Mouse (Mus musculus): ENCODE measurements around the gene Zdhhc15.
"Not testable (repeated sequence)": the region's sequence is repeated elsewhere in the genome, so short reads cannot be mapped to it uniquely, and the experiment has no call there.

Zdhhc15 gene

DNA sequence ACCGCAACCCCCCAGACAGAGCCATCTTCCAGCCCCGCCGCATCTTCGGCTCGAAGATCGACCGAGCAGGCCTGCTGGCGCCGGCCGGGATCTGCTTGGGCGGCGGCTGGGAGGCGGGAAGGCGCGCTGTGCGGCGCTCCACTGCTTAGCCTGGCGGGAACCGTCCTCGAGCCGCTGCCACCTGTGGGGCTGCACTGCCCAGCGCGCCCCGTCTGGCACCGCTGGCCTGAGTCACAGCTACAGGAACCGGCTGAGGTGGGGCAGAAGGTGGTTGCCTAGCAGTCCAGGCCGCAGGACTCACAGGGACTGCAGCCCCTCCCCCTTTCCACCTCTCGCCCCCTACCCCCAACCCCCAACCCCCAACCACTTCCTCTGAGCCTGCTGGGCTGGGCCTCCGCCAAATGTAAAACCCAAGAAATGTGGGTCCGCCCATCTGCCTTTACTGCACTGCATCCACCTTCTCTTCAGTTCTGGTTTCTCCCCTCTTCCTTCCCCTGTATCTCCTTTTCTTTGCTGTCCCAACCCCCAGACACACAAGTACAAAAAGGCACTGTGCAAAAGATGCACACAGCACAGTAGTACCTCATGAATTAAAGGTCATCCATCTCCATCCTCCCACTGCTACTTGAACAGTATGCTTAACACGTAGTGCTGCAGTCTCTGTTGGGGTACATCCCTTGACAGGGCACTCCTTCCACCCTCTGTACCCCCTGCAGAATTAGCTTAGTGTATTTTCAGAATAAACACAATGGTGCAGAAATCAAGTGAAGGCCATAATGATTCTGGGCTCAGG lies at the start of gene Zdhhc15:
Gene Zdhhc15, minus strand, starts transcription at position 308 of the 793 bp plus-strand sequence.
- no peak for DNase-seq (ENCODE audit: low read depth, low spot score)

DNA sequence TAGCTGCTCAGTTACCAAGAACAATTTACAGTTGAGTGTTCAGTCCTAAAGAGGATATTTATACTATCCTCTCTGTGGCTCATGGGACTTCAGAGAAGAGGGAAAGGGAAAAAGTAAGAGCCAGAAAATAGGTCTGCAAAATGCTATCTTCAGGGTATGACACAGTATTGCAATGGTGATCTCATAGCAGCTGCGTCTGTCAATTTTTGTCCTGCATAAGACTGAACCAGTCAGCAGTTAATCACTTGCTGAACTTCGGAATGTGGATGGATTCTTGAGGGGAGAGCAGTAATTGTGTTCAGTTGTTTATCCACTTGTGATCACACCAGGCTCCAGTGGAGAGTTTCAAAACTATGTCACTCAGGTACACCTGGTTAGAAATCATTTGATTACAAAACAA lies 37.1 kb upstream of the Zdhhc15 start:
- DNase-seq (ENCODE audit: low read depth, low spot score) = no peak

DNA sequence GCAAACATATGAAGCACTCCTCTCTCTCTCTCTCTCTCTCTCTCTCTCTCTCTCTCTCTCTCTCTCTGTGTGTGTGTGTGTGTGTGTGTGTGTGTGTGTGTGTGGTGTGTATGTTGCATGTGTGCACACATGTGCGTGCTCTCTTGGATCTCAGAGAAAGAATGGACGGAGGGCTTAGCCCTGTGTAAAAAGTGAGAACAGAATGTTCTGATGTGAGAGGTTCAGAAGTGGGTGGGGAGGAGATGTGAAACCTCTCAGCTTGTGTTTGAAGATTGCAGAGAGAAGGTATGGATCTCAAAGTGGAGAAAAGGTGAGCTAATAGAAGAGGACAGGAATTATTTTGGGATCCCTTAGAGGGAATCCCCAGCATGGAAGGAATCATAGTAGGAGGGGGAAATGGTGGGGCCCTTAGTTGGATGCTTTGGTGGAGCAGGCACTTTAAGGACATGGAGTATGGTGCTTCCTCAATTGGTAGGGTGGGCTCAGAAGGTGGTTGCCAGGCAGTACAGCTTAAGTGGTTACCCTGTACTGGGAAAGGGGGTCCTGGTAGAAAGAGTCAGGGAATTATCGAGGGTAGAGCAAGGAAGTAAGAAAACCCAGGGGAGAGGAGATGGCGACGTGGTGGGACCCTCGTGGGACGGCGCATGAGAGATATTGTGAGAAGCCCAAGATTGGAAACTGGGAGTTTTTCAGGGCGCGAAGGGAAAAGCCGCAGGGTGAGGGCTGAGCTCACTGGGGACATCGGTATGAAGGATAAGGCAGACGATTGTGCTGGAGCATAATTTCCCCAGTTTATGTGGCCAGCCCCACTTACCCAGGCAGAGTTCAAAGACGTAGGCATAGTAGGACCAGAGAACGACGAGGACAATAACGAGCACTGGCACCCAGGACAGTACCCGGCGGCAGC lies 761 bp downstream of the Zdhhc15 start:
- DNase-seq (ENCODE audit: low read depth, low spot score) = no peak

DNA sequence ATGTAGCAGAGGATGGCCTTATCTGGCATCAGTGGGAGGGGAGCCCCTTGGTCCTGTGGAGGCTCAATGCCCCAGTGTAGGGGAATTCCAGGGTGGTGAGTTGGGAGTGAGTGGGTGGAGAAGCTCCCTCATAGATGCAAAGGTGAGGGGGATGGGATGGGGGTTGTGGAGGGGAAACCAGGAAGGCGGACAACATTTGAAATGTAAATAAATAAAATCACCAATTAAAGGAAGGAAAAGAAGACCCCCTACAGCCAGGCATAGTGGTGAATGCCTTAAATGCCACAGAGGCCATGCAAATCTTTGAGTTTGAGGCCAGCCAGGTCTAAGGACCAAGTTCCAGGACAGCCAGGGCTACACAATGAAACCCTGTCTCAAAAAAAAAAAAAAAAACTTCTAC lies 13.9 kb downstream of the Zdhhc15 start:
- DNase-seq (ENCODE audit: low read depth, low spot score) = no peak

DNA sequence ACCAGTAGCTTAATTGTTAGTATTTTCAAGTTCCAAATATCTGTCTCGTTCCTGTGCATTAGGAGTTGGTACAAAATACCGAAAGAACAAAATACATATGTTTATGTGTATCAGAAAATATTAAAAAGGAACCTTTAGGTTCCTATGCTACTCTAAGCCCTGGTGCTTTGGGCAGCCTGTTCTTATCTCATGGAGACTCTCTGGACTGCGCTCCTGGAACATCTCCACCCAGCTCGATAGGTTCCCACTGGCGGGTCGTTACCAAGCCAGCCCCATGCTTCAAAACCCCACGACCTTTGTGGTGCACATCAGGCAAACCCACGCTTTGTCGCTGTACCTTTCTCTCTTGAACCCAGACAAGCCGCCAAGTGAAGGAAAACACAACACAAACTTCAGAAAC lies 58.3 kb downstream of the Zdhhc15 start:
- no peak for DNase-seq (ENCODE audit: low read depth, low spot score)

DNA sequence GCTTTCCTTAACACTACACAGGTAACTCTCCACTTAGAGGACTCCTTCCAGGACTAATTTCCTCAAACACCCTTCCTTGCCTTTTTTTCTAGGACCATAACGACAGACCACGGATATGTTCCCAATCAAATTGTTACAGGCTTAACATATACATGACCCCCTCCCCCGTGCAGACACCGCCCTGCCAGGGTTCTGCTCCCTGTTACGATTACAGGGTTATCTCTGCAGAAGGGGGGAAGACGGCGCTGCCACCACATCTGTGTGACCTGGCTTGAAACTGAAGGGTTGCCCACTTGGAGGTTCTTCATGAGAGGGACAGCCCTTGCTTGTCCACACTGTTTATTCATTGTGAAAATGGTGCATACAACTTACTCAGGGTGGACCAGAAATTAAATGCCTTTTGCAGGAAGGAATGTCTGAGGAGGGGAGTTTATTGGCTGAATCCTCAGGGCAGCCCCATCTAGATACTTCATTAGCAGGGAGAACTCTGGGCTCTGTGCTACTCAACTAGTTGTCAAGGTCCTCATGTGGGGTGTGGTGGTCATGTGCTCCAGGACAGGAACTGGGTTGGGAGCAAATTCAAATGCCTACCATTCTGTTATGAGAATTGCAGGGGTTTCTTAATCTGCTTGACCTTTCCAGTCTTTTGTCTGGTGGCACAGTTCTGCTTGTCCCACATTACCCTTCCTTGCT lies 67.0 kb downstream of the Zdhhc15 start:
- not testable (repeated sequence) for DNase-seq (ENCODE audit: low read depth, low spot score)

DNA sequence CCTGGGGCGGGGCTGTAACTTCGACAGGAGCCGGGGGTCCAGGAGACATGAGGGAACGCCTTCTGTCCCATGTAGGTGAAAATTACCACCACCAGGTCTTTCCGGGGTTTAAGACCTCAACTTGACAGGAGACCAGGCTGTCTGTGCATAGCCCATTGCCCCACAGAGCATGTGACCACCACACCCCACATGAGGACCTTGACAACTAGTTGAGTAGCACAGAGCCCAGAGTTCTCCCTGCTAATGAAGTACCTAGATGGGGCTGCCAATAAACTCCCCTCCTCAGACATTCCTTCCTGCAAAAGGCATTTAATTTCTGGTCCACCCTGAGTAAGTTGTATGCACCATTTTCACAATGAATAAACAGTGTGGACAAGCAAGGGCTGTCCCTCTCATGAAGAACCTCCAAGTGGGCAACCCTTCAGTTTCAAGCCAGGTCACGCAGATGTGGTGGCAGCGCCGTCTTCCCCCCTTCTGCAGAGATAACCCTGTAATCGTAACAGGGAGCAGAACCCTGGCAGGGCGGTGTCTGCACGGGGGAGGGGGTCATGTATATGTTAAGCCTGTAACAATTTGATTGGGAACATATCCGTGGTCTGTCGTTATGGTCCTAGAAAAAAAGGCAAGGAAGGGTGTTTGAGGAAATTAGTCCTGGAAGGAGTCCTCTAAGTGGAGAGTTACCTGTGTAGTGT lies 68.5 kb downstream of the Zdhhc15 start:
- DNase-seq (ENCODE audit: low read depth, low spot score) = not testable (repeated sequence)

DNA sequence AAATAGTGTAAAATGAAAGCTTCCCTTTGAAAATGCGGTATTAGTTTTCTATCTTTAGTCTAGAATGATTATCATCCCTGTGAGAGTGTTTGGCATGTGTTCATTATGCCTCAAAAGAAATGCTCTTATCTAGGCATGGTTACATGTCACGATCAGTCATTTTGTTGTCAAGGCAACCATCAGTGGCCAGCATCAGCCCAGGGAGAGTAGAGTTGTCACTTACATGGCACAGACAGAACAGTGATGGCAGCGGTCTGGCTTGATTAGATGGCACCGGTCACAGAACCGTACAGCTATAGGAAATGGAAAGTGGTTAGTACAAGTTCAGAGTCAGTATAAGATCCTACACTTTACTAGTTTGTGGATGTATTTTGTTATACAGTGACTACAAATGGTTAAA lies 96.9 kb downstream of the Zdhhc15 start:
- no peak for DNase-seq (ENCODE audit: low read depth, low spot score)

DNA sequence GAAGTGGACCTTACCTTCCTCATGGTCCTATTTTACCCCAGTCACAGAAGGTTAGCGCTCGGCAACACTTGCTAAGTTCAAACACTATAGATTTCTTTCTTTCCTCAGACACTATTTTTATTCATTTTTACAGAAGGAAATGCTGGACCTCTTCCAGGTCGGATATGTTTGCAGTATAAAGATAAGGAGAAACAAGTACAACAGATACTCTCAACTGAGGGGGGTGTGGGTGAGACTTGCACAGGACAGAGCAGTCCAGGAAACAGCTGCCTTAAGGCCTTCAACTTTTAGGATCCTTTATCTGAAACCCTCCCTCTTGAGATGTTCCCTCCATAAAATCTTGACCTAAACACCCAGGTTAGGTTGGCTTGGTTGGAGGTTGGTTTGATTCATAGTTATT lies 103.4 kb downstream of the Zdhhc15 start:
- DNase-seq (ENCODE audit: low read depth, low spot score) = no peak

DNA sequence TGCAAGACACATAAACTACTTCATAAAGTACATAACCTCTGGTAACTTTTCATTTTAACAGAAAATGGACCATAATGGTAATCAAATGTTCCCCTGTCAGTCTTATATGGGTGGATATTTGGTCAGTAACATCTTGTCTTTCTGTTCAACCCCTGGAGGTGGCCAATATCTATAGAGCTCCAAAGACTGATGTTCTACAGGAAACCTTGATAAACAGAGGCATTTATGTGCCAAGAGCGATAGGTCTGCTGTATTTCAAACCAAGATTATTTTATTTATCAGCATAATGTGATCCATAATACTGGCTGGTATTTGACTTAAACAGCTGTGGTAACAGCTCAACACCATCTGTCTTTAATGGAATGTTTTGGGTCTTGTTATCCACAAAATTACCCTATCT lies 125.6 kb downstream of the Zdhhc15 start:
- DNase-seq (ENCODE audit: low read depth, low spot score) = no peak

DNA sequence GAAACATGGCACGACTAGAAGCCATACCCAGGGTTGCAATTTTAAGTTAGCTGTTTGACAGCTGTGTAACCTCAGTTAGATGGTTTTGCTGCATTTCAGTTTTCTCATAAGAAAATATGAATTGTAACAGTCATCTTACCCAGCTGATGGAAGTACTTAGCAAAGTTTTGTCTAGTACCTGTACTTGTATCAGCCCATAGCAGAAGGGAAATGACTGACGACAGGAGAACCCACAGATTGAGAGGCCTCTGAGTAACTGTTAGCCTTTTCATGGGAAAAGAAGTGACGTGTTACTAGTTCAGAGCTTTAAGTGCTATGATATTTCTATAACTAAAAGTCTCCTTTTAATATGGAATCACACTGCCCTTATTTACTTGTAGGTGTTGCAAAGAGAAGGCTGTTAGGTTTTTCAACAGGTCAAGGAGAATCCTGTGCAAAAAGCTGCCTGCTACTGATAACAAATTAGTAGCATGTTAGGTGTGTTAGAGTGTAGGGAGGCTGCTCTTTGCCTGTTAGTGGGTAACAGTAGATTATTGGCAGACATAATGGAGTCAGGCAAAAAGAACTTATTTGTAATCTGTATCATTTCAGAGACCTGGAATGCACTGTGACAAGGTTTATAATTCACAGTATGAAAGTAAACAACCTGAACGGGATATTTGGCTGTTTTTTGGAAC lies 126.8 kb downstream of the Zdhhc15 start:
- DNase-seq (ENCODE audit: low read depth, low spot score) = no peak

DNA sequence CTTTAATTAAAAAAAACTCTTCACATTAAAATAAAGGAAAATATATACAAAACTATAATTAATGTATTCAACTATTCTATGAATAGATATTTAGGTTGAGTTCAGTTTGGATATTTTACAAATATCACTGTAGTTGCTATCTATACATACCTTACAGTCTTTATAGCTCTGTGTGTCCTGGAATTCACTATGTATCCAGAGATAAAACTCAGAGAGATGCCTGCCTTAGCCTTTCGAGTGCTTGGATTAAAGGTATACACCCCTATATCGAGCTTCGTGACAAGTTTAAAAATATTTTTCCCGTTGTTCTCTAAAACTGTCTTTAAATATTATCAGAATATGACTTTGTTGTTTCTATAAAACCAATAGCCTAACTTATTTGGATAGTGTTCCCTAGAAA lies 128.2 kb downstream of the Zdhhc15 start:
- DNase-seq (ENCODE audit: low read depth, low spot score) = no peak

DNA sequence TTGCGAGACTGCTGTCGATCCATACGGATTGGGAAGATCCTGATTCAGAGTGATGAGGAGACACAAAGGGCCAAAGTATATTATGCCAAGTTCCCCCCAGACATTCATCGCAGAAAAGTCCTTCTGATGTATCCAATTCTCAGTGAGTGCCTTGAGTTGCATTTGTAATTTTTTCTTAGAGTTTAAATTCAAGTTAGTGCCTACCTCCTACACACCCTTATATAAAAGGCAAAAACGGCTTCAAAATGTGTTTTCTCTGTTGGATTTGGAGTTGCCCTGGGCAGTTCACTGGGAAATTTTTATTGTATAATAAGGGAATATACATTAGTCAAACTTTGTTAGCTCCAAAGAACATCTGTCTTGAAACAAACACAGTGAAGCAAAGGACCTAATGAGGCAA lies 169.1 kb downstream of the Zdhhc15 start:
- no peak for DNase-seq (ENCODE audit: low read depth, low spot score)

DNA sequence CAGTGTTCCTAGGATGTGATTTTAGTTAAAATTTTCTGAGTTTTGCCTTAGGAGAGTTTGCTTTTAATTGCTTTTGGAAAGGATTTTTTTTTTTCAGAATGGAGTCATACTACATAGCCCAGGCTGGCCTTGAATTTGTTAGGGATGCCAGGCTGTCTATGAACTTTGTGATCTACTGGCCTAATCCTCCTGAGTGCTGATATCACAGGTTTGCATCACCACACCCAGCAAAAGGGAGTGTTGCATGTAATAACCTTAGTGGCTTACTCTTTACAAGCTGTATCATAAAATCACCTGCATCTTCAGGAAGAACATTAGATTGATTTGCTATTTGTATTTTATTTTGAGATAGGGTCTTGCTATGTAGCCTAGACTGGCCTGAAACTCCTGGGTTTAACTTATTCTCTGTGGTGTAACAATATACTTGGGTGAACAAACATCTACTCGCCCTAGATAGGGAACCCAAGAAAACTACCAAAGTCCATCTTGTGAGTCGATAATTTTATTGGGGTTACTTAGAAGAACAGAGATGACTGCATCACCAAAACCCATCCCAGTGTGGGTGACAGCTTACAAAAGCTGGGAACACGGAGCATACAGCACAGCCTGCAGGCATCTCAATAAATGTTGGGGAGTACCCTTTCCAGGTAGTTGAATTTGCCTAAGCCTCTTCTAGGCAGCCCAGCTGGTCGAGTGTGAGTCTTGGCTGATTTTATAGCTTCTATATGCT lies 181.1 kb downstream of the Zdhhc15 start:
- DNase-seq (ENCODE audit: low read depth, low spot score) = no peak

DNA sequence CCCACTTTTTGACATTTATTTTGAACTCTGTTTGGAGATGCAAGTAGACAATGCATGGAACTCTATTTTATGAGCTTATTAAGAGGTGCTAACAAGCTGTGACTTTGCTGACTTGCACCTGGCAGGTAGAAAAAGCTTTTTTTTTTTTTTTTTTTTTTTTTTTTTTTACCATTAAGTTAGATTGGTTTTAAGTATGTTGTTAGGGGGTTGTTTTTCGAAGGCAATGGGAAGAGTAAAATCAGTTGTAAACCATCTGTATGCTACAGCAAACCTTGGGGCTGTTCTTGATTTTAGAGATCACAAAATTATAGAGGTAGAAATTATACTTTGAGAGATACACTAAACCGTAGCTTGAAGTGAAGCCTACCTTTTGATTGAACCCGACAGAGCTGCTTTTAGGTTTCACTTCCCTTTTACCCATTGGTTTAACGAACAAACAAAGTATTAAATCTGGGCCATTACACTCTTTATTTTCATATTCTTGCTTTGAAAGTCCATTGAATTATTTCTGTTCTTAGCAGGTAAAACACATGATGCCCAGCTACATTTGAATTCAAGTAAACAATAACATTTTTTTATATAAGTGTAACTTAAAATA lies 181.9 kb downstream of the Zdhhc15 start:
- no peak for DNase-seq (ENCODE audit: low read depth, low spot score)

DNA sequence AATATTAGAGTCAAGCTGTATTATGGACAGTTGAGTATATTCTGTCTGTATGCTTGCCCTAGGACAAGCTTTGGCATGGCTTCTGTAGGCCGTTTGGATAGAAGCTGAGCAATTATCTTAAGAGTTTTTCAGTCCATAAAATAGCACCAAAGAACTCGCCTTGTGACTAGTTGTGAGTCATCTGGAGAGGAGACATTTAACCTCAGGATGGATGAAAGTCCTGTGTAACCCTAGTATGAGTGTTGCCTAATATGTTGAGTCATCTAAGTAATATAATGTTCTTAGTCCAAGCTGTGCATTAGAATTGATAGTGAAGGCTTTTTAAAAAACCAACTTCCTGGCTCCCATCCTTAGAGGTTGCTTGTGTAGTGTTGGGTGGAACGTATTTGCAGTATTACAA lies 182.8 kb downstream of the Zdhhc15 start:
- peak; percentile 78 for DNase-seq (ENCODE audit: low read depth, low spot score)

Data from 3T3-L1 (cell line).